Mouse (Mus musculus): ENCODE measurements at regions not wholly inside any gene's neighbourhood (a gene's known extent, or its start where the extent isn't known, plus 50 kb on each side); places are given as distances from the start of the nearest gene placed in this dataset.

GRCm38 (mm10) chr10:25857954-25858616, 220.0 kb upstream of the Gm9767 start:
- H3K4me2 ChIP-seq (ENCODE audit: low read depth, low read length) = no peak overlapping the region
- no peak for DNase-seq (ENCODE audit: low spot score)
- WGBS = 47% methylated on average over 10 of the region's 10 CpGs
- H3K27me3 ChIP-seq (ENCODE audit: insufficient read depth, low read length) = no peaks in the 10 kb centered on the region
- no peak overlapping the region for H3K4me3 ChIP-seq (ENCODE audit: low read length)
- no peak overlapping the region for H3K9ac ChIP-seq (replicated peaks; ENCODE audit: low read length)
- no peaks in the 10 kb centered on the region for H3K4me1 ChIP-seq (ENCODE audit: insufficient read depth, low read length)
- H3K9me3 ChIP-seq (ENCODE audit: low read length) = no peaks in the 10 kb centered on the region
- H3K27ac ChIP-seq = no peak overlapping the region
- no peaks in the 10 kb centered on the region for H3K36me3 ChIP-seq (ENCODE audit: insufficient read depth, low read length)
- no peak for ATAC-seq
- TF ChIP-seq CTCF (IDR thresholded peaks at IDR 0.05; ENCODE audit: low read depth) = no peak

DNA sequence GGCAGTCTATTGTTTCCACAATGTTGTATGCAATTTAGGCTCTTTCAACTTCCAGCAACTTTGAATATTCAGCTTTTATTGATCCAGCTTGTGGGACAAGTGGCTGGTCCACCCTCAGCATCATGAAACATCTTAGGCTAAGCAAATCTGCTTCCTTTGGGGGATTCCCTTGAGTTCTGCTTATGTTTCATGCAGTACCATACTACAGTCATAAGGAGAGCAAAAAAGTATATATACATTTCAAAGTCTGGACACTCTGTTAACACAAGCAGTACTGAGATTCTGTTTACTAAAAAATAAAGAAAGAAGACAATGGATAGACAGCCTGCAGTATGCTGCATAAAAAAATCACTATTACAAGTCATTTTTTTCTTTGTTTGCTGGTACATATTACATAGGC, 233.7 kb upstream of the Gm9767 start:
- Histone ChIP-seq H3K36me3 (ENCODE audit: insufficient read depth, low read length) (no peaks in the 10 kb centered on the region), H3K27ac (no peak overlapping the region), H3K9me3 (ENCODE audit: low read length) (no peaks in the 10 kb centered on the region), H3K4me2 (ENCODE audit: low read depth, low read length) (no peak overlapping the region), H3K9ac (replicated peaks; ENCODE audit: low read length) (no peak overlapping the region), H3K4me3 (ENCODE audit: low read length) (no peak overlapping the region), H3K4me1 (ENCODE audit: insufficient read depth, low read length) (no peaks in the 10 kb centered on the region), H3K27me3 (ENCODE audit: insufficient read depth, low read length) (no peaks in the 10 kb centered on the region)
- TF ChIP-seq CTCF (IDR thresholded peaks at IDR 0.05; ENCODE audit: low read depth) = no peak
- ATAC-seq (no peak), DNase-seq (ENCODE audit: low spot score) (no peak)

DNA sequence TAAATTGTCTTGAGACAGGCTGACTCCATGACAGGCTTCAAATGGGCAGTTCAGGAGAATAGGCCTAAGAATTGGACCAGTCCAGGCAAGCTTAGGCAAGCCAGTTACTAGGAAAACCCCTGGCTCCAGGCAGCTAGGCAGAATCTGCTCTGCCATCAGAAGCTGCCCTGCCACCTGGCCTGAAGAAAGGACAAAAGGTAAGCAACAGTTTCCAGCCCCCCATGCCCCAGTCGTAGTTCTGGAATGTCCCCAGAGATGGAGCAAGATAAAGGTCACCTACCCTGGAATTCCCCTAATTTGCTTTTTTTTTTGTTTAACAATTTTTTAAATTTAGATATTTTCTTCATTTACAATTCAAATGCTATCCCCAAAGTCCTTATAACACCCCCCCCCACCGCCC, 248.8 kb upstream of the Gm9767 start:
- no peak for TF ChIP-seq CTCF (IDR thresholded peaks at IDR 0.05; ENCODE audit: low read depth)
- 86% methylated on average over 2 of the region's 2 CpGs for WGBS
- no peak overlapping the region for H3K4me2 ChIP-seq (ENCODE audit: low read depth, low read length)

GRCm38 (mm10) chr10:25804223-25804622, 268.2 kb upstream of the Smlr1 start:
- Histone ChIP-seq H3K27me3 (ENCODE audit: insufficient read depth, low read length) (no peaks in the 10 kb centered on the region), H3K4me3 (ENCODE audit: low read length) (no peak overlapping the region), H3K36me3 (ENCODE audit: insufficient read depth, low read length) (no peaks in the 10 kb centered on the region), H3K4me2 (ENCODE audit: low read depth, low read length) (no peak overlapping the region), H3K9ac (replicated peaks; ENCODE audit: low read length) (no peak overlapping the region), H3K27ac (no peak overlapping the region), H3K9me3 (ENCODE audit: low read length) (no peaks in the 10 kb centered on the region), H3K4me1 (ENCODE audit: insufficient read depth, low read length) (no peaks in the 10 kb centered on the region)
- ATAC-seq (no peak), DNase-seq (ENCODE audit: low spot score) (no peak)
- 78% methylated on average over 3 of the region's 3 CpGs for WGBS
- TF ChIP-seq CTCF (IDR thresholded peaks at IDR 0.05; ENCODE audit: low read depth) = no peak

More for the DNA sequence above, 248.8 kb upstream of the Gm9767 start:
- ATAC-seq (no peak), DNase-seq (ENCODE audit: low spot score) (no peak)
- Histone ChIP-seq H3K27me3 (ENCODE audit: insufficient read depth, low read length) (no peaks in the 10 kb centered on the region), H3K9ac (replicated peaks; ENCODE audit: low read length) (no peak overlapping the region), H3K4me1 (ENCODE audit: insufficient read depth, low read length) (no peaks in the 10 kb centered on the region), H3K4me3 (ENCODE audit: low read length) (no peak overlapping the region), H3K27ac (no peak overlapping the region), H3K9me3 (ENCODE audit: low read length) (no peaks in the 10 kb centered on the region), H3K36me3 (ENCODE audit: insufficient read depth, low read length) (no peaks in the 10 kb centered on the region)

- Histone ChIP-seq H3K27me3 (ENCODE audit: insufficient read depth, low read length) (no peaks in the 10 kb centered on the region), H3K4me1 (ENCODE audit: insufficient read depth, low read length) (no peaks in the 10 kb centered on the region), H3K4me2 (ENCODE audit: low read depth, low read length) (no peak overlapping the region), H3K4me3 (ENCODE audit: low read length) (no peak overlapping the region), H3K36me3 (ENCODE audit: insufficient read depth, low read length) (no peaks in the 10 kb centered on the region), H3K9ac (replicated peaks; ENCODE audit: low read length) (no peak overlapping the region), H3K27ac (no peak overlapping the region), H3K9me3 (ENCODE audit: low read length) (no peaks in the 10 kb centered on the region)
- no peak for TF ChIP-seq CTCF (IDR thresholded peaks at IDR 0.05; ENCODE audit: low read depth)
- DNase-seq (ENCODE audit: low spot score) (no peak), ATAC-seq (no peak)
- WGBS = 75% methylated on average over 2 of the region's 2 CpGs
Measured at GRCm38 (mm10) chr10:25801499-25801898, 265.4 kb upstream of the Smlr1 start.

DNA sequence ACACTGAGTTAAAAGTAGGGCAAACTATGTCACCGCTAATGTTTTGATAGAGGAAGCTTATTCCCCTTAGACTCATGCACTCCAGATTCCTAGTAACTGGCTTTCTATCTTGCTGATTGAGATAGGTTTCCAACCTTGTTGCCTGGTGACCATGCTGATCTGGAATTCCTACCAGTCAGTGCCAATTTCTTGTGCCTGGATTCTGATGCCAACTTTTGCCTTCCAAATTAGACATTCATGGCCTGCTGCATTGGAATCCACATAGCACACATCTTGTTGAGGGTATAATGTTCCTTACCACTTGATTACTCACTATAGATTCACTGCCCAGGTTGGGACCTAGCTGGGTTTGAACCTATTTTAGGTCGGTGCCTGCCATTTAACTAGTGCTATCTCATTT, 262.8 kb upstream of the Smlr1 start:
- H3K4me2 ChIP-seq (ENCODE audit: low read depth, low read length) = no peak overlapping the region
- no peak overlapping the region for H3K27ac ChIP-seq
- TF ChIP-seq CTCF (IDR thresholded peaks at IDR 0.05; ENCODE audit: low read depth) = no peak
- no peaks in the 10 kb centered on the region for H3K9me3 ChIP-seq (ENCODE audit: low read length)
- H3K4me1 ChIP-seq (ENCODE audit: insufficient read depth, low read length) = no peaks in the 10 kb centered on the region
- DNase-seq (ENCODE audit: low spot score) (peak; percentile 18), ATAC-seq (no peak)
- WGBS = 84% methylated on average over 2 of the region's 2 CpGs
- H3K4me3 ChIP-seq (ENCODE audit: low read length) = no peak overlapping the region
- H3K36me3 ChIP-seq (ENCODE audit: insufficient read depth, low read length) = no peaks in the 10 kb centered on the region
- H3K9ac ChIP-seq (replicated peaks; ENCODE audit: low read length) = no peak overlapping the region
- H3K27me3 ChIP-seq (ENCODE audit: insufficient read depth, low read length) = no peaks in the 10 kb centered on the region

GRCm38 (mm10) chr10:25790363-25790821, 254.3 kb upstream of the Smlr1 start:
- Histone ChIP-seq H3K36me3 (ENCODE audit: insufficient read depth, low read length) (no peaks in the 10 kb centered on the region), H3K9me3 (ENCODE audit: low read length) (no peaks in the 10 kb centered on the region), H3K27me3 (ENCODE audit: insufficient read depth, low read length) (no peaks in the 10 kb centered on the region), H3K4me3 (ENCODE audit: low read length) (no peak overlapping the region), H3K9ac (replicated peaks; ENCODE audit: low read length) (no peak overlapping the region), H3K4me2 (ENCODE audit: low read depth, low read length) (no peak overlapping the region), H3K4me1 (ENCODE audit: insufficient read depth, low read length) (no peaks in the 10 kb centered on the region), H3K27ac (no peak overlapping the region)
- no peak for TF ChIP-seq CTCF (IDR thresholded peaks at IDR 0.05; ENCODE audit: low read depth)
- no peak for DNase-seq (ENCODE audit: low spot score)
- 0 out of 2 replicates have a peak, but pooled peaks have one; percentile 45 for ATAC-seq
- 34% methylated on average over 3 of the region's 3 CpGs for WGBS
